Mouse (Mus musculus): ENCODE results near the gene Cpa5. TPM values are rescaled to one million over a fixed set of nuclear protein-coding genes. Genes with fewer than 3 reads are reported as not detected.

Gene Cpa5
- polyA plus RNA-seq, 1 experiment from 2014 or later = 0.27 TPM

GRCm38 (mm10) chr6:30674714-30675280 lies 64.0 kb downstream of the Cpa5 start:
- Histone ChIP-seq H3K9me3 (no peaks in the 10 kb centered on the region), H3K27me3 (no peaks in the 10 kb centered on the region), H3K4me2 (peak overlapping the region; percentile 34), H3K4me3 (no peak overlapping the region), H3K27ac (peak overlapping the region; percentile 98), H3K4me1 (peaks cover 60% of the 10 kb centered on the region), H3K36me3 (no peaks in the 10 kb centered on the region), H3K9ac (no peak overlapping the region)
- 16% methylated on average over 9 of the region's 9 CpGs for WGBS
- peak; percentile 41 for ATAC-seq (ENCODE audit: insufficient number of reproducible peaks, low FRiP score, low TSS enrichment, low read depth)

- Histone ChIP-seq H3K27ac (peak overlapping the region; percentile 98), H3K36me3 (no peaks in the 10 kb centered on the region), H3K4me2 (peak overlapping the region; percentile 34), H3K9me3 (no peaks in the 10 kb centered on the region), H3K4me1 (peaks cover 59% of the 10 kb centered on the region), H3K9ac (peak overlapping the region; percentile 31; the same call in 1 of the 2 replicates), H3K4me3 (peak overlapping the region; percentile 9; the same call in 1 of the 2 replicates), H3K27me3 (no peaks in the 10 kb centered on the region)
- 8% methylated on average over 11 of the region's 11 CpGs for WGBS
- peak; percentile 55; the same call in 1 of the 2 replicates for ATAC-seq (ENCODE audit: insufficient number of reproducible peaks, low FRiP score, low TSS enrichment, low read depth)
Observed at GRCm38 (mm10) chr6:30675281-30675771, 64.5 kb downstream of the Cpa5 start.

GRCm38 (mm10) chr6:30676506-30676905 lies 65.7 kb downstream of the Cpa5 start:
- no peaks in the 10 kb centered on the region for H3K36me3 ChIP-seq
- H3K4me1 ChIP-seq = peaks cover 57% of the 10 kb centered on the region
- H3K27ac ChIP-seq = peak overlapping the region; percentile 98
- no peak overlapping the region for H3K9ac ChIP-seq
- no peaks in the 10 kb centered on the region for H3K27me3 ChIP-seq
- H3K9me3 ChIP-seq = no peaks in the 10 kb centered on the region
- ATAC-seq (ENCODE audit: insufficient number of reproducible peaks, low FRiP score, low TSS enrichment, low read depth) = no peak
- H3K4me2 ChIP-seq = no peak overlapping the region
- 63% methylated on average over 6 of the region's 6 CpGs for WGBS
- H3K4me3 ChIP-seq = no peak overlapping the region

GRCm38 (mm10) chr6:30677591-30677990 lies 66.8 kb downstream of the Cpa5 start:
- peak overlapping the region; percentile 51; the same call in 1 of the 2 replicates for H3K27ac ChIP-seq
- H3K4me2 ChIP-seq = no peak overlapping the region
- 74% methylated on average over 9 of the region's 9 CpGs for WGBS

GRCm38 (mm10) chr6:30678482-30678881 lies 67.7 kb downstream of the Cpa5 start:
- H3K4me2 ChIP-seq = no peak overlapping the region
- H3K9ac ChIP-seq = no peak overlapping the region

More at GRCm38 (mm10) chr6:30677591-30677990, 66.8 kb downstream of the Cpa5 start:
- no peak overlapping the region for H3K9ac ChIP-seq
- no peaks in the 10 kb centered on the region for H3K9me3 ChIP-seq
- no peaks in the 10 kb centered on the region for H3K36me3 ChIP-seq
- peaks cover 58% of the 10 kb centered on the region for H3K4me1 ChIP-seq
- no peak for ATAC-seq (ENCODE audit: insufficient number of reproducible peaks, low FRiP score, low TSS enrichment, low read depth)
- no peak overlapping the region for H3K4me3 ChIP-seq
- no peaks in the 10 kb centered on the region for H3K27me3 ChIP-seq

GRCm38 (mm10) chr6:30679567-30679966 lies 68.8 kb downstream of the Cpa5 start:
- H3K4me2 ChIP-seq = no peak overlapping the region
- H3K9me3 ChIP-seq = no peaks in the 10 kb centered on the region
- H3K4me3 ChIP-seq = no peak overlapping the region
- H3K36me3 ChIP-seq = no peaks in the 10 kb centered on the region
- H3K27ac ChIP-seq = 0 out of 2 replicates have a peak overlapping the region, but pooled peaks have one; percentile 43
- H3K27me3 ChIP-seq = no peaks in the 10 kb centered on the region
- peaks cover 50% of the 10 kb centered on the region for H3K4me1 ChIP-seq
- ATAC-seq (ENCODE audit: insufficient number of reproducible peaks, low FRiP score, low TSS enrichment, low read depth) = no peak
- 64% methylated on average over 5 of the region's 5 CpGs for WGBS
- no peak overlapping the region for H3K9ac ChIP-seq

More at GRCm38 (mm10) chr6:30678482-30678881, 67.7 kb downstream of the Cpa5 start:
- no peaks in the 10 kb centered on the region for H3K9me3 ChIP-seq
- 60% methylated on average over 6 of the region's 6 CpGs for WGBS
- no peak for ATAC-seq (ENCODE audit: insufficient number of reproducible peaks, low FRiP score, low TSS enrichment, low read depth)
- H3K4me1 ChIP-seq = peaks cover 59% of the 10 kb centered on the region
- H3K36me3 ChIP-seq = no peaks in the 10 kb centered on the region
- H3K27ac ChIP-seq = peak overlapping the region; percentile 71
- H3K4me3 ChIP-seq = no peak overlapping the region
- H3K27me3 ChIP-seq = no peaks in the 10 kb centered on the region

GRCm38 (mm10) chr6:30680442-30680841 lies 69.6 kb downstream of the Cpa5 start:
- WGBS = 38% methylated on average over 7 of the region's 7 CpGs
- ATAC-seq (ENCODE audit: insufficient number of reproducible peaks, low FRiP score, low TSS enrichment, low read depth) = no peak

More at GRCm38 (mm10) chr6:30680442-30680841, 69.6 kb downstream of the Cpa5 start:
- peak overlapping the region; percentile 80 for H3K27ac ChIP-seq
- no peaks in the 10 kb centered on the region for H3K9me3 ChIP-seq
- no peak overlapping the region for H3K4me3 ChIP-seq
- peaks cover 47% of the 10 kb centered on the region for H3K4me1 ChIP-seq
- no peak overlapping the region for H3K4me2 ChIP-seq
- no peak overlapping the region for H3K9ac ChIP-seq
- H3K36me3 ChIP-seq = no peaks in the 10 kb centered on the region
- H3K27me3 ChIP-seq = no peaks in the 10 kb centered on the region

Other genes with a start within 250 kb of the Cpa5 start
- gene Zc3hc1, start 220.0 kb upstream of the Cpa5 start, polyA plus RNA-seq (2015; fragmentation: Nextera tagmentation; extraction: Ambion mirVana) = 53.1 and 54.3 TPM in 2 replicates
- 19.5 and 25.5 TPM in 2 replicates for gene Klhdc10, start 209.1 kb upstream of the Cpa5 start, polyA plus RNA-seq (2015; fragmentation: Nextera tagmentation; extraction: Ambion mirVana)
- gene Tmem209, start 101.2 kb upstream of the Cpa5 start, polyA plus RNA-seq (2015; fragmentation: Nextera tagmentation; extraction: Ambion mirVana) = 28.0 and 28.1 TPM in 2 replicates
- gene Ssmem1, start 101.2 kb upstream of the Cpa5 start, polyA plus RNA-seq (2015; fragmentation: Nextera tagmentation; extraction: Ambion mirVana) = 0.14 TPM in 1 of 2 replicates, not detected in the other
- gene Cpa2, start 69.4 kb upstream of the Cpa5 start, polyA plus RNA-seq (2015; fragmentation: Nextera tagmentation; extraction: Ambion mirVana) = 4.8 and 6.7 TPM in 2 replicates
- gene Cpa4, start 42.6 kb upstream of the Cpa5 start, polyA plus RNA-seq (2015; fragmentation: Nextera tagmentation; extraction: Ambion mirVana) = 5.2 and 6.3 TPM in 2 replicates
- 1.7 and 1.9 TPM in 2 replicates for gene Cpa1, start 28.2 kb downstream of the Cpa5 start, polyA plus RNA-seq (2015; fragmentation: Nextera tagmentation; extraction: Ambion mirVana)
- gene Cep41, start 82.7 kb downstream of the Cpa5 start, polyA plus RNA-seq (2015; fragmentation: Nextera tagmentation; extraction: Ambion mirVana) = 28.6 and 46.4 TPM in 2 replicates
- 1,721 and 1,971 TPM in 2 replicates for gene Mest, start 112.5 kb downstream of the Cpa5 start, polyA plus RNA-seq (2015; fragmentation: Nextera tagmentation; extraction: Ambion mirVana)

All from limb, embryonic 15.5 days (tissue).